Mouse (Mus musculus) neural tube, embryonic 12.5 days (tissue): Measurements from ENCODE around the gene Rab4a. TPM values are rescaled to one million over a fixed set of nuclear protein-coding genes. Genes with fewer than 3 reads are reported as not detected.

ENCODE experiments used
- ATAC-seq: fragments of 200-750 bp; cut with Nextera tagmentation; 2 replicates; pipeline ENCODE4 v1.8.0; 2017; ENCODE audit warnings: low read depth, mild to moderate bottlenecking, moderate TSS enrichment, moderate library complexity; ENCODE audit not compliant: low FRiP score
- H3K27ac ChIP-seq: fragments of 300-500 bp; sonication (generic); 2 replicates; pipeline ENCODE4 v1.5.1; 2016
- H3K27me3 ChIP-seq: fragments of 300-500 bp; sonication (generic); replicated peaks from 2 replicates; pipeline ENCODE4 v1.6.1; 2016; ENCODE audit warnings: mild to moderate bottlenecking
- H3K36me3 ChIP-seq: fragments of 300-500 bp; sonication (generic); 2 replicates; pipeline ENCODE4 v1.6.1; 2016; ENCODE audit warnings: mild to moderate bottlenecking
- H3K4me1 ChIP-seq: fragments of 300-500 bp; sonication (generic); 2 replicates; pipeline ENCODE4 v1.6.1; 2016
- H3K4me2 ChIP-seq: fragments of 300-500 bp; sonication (generic); replicated peaks from 2 replicates; pipeline ENCODE4 v1.6.1; 2016; ENCODE audit warnings: mild to moderate bottlenecking
- H3K4me3 ChIP-seq: fragments of 300-500 bp; sonication (generic); 2 replicates; pipeline ENCODE4 v1.5.1; 2016
- H3K9ac ChIP-seq: fragments of 300-500 bp; sonication (generic); 2 replicates; pipeline ENCODE4 v1.6.1; 2016; ENCODE audit warnings: mild to moderate bottlenecking
- H3K9me3 ChIP-seq: fragments of 300-500 bp; sonication (generic); 2 replicates; pipeline ENCODE4 v1.6.1; 2016; ENCODE audit warnings: mild to moderate bottlenecking
- WGBS: fragments of 180-500 bp; shearing (Covaris S2); methylation state at CpG from one replicate; pipeline ENCODE4 v1.1.7; 2016; 5-methylcytosine and 5-hydroxymethylcytosine counted together
- polyA plus RNA-seq: library from polyadenylated mRNA; unstranded; fragments of >200 nt; fragmentation: Nextera tagmentation; extraction: Ambion mirVana; gene quantifications from 2 replicates; pipeline ENCODE4 v1.2.1, GENCODE M21; 2016

The Rab4a gene
- polyA plus RNA-seq, 1 experiment from 2014 or later = 73.0 TPM

DNA sequence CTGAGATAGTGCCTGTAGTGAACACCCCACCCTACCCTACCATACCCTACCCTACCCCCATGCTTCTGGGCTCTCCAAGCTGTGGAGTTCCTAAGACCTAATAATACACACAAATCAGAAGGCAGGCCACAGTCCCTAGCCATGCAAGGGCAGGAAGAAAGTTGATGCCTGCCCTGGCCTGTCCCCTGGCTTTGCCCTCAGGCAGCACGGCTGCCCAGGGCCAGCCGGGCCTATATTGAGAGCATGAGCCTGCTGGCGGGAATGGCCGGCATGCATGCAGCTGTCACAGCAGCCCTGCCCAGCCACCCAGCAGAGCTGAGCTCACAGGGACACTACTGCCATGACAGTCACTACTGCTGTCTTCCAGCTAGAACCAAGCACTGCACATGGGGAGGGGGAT, 77.3 kb downstream of the Rab4a start:
- WGBS = 84% methylated on average over 4 of the region's 4 CpGs
- Histone ChIP-seq H3K9ac (no peak overlapping the region), H3K27ac (no peak overlapping the region), H3K4me3 (no peak overlapping the region), H3K9me3 (no peaks in the 10 kb centered on the region), H3K4me1 (peaks cover 13% of the 10 kb centered on the region), H3K4me2 (no peak overlapping the region), H3K36me3 (no peaks in the 10 kb centered on the region), H3K27me3 (0 out of 2 replicates have a peak, but pooled peaks cover 13% of the 10 kb centered on the region)
- no peak for ATAC-seq

Other genes with a start within 250 kb of the Rab4a start
- gene Rhou, start 152.1 kb upstream of the Rab4a start, polyA plus RNA-seq = 12.9 and 14.2 TPM in 2 replicates
- gene Ccsap, start 54.2 kb downstream of the Rab4a start, polyA plus RNA-seq = 8.2 and 8.5 TPM in 2 replicates
- 56.3 and 78.1 TPM in 2 replicates for gene Acta1, start 88.8 kb downstream of the Rab4a start, polyA plus RNA-seq
- gene Nup133, start 143.3 kb downstream of the Rab4a start, polyA plus RNA-seq = 38.5 and 39.8 TPM in 2 replicates
- gene Abcb10, start 177.1 kb downstream of the Rab4a start, polyA plus RNA-seq = 19.5 and 19.9 TPM in 2 replicates
- gene Taf5l, start 215.4 kb downstream of the Rab4a start, polyA plus RNA-seq = 34.6 and 35.1 TPM in 2 replicates
- 5.0 and 5.5 TPM in 2 replicates for gene Urb2, start 215.5 kb downstream of the Rab4a start, polyA plus RNA-seq